Mouse (Mus musculus) ovary, adult 18-20 months (tissue): ENCODE measurements around the gene Zfp2.

Experiments used
- DNase-seq: peaks from one replicate; pipeline ENCODE4 v3.0.0; 2022; ENCODE audit warnings: low spot score, mixed read lengths

Gene Zfp2

DNA sequence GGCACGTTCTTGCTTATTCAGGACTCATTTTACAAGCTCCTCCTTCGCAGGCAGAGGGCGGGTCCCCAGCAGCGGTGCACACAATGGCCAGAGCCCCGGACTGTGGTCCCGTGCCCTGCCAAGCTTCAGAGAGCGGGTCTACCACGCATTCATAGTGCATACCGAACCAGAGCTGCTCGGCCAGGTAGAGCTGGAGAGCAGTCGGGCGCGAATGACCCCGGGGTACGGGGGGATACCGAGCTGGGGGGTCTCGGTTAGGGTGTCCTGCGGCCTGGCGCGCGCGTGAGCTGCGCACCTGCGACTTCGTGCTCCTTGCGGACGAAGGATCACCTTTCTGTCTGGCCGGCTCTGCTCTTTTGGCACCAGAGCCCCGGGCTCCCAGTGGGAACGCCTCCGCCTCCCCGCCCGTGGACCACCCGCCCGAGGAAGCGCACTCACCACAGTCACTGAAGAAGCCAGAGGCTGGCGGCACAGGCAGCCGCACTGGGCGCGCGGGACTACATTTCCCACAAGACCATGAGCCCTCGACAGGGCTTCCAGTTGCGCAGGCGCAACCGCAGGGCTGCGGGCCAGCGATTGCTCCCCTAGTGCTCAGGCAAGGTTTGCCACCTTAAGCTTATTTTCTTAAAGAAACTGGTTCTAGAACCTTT is at the start of gene Zfp2:
Zfp2 (minus strand) TSS at position 495 of the 650 bp plus-strand sequence.
- DNase-seq = peak; percentile 87

DNA sequence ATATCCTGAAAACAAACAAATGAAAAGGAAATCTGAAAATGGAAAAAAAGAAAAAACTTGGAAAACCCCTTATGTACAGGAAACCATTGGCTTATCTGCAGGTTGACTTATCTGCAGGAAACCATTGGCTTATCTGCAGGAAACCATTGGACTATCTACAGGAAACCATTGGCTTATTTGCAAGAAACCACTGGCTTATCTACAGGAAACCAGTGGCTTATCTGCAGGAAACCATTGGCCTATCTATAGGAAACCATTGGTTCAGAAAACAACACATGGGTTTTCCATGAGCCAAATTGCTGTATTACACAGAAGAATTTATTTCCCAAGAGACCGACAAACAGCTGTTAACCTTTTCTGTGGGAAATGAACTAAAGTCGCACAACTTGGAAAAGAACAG is 48.9 kb upstream of the Zfp2 start:
- no peak for DNase-seq

DNA sequence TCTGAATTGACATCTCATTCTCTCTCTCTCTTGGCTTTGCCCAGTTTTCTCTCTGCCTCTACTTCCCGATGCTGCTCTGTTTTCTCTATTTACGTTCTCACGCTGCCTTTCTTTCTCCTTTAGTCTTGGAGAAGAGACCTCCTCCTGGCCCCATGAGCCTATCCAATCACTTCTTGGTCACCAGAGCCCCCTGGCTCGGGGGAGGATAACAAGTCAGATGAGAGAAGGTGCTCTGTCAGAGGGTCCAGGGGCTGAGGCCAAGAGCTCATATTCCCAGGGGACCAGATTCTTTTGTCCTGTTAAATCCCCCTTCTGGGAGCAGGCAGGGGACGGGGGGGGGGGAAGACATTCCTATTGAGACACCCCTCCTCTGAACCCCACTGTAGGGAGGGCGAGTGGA is 37.7 kb upstream of the Zfp2 start, which contains the start of gene Prop1:
Prop1 (minus strand) TSS at position 101 of the 400 bp plus-strand sequence.
- DNase-seq = no peak

DNA sequence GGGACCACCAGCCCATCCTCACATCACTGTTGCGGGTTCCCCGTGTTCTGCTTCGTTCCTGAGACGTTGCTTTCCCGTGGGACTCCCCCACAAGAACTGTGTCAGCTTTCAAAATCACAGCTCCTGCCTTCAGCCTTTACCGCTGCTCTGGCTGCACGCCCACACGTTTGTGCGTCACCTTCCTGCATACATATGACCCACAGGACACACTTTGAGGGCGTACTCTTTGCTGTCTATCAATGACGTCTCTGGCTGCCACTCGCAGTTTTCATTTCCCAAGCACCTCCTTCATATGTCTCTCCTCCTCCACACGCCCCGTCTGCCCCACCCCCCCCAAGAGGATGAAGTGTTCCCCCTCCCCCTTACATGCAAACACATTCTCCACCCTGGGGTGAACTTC is 36.3 kb upstream of the Zfp2 start:
- no peak for DNase-seq

DNA sequence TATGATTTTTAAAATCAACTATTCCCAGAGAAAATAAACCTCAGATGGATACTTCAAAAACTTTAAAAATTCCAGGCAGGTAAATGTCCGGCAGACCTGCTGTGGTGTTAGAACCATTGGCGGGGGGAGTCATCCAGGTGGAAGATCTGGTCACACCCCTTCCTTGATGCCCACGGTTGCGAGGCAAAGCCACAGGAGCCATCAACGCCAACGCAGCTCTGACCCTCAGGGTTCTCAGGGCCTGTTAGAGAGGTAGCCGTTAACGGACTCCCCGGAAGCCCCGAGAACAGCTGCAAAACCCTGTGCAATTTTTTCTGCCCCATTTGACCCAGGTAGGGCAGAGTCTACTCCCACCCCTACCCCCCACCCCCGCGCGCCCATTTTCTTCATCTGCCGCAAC is 27.5 kb upstream of the Zfp2 start, which contains the start of gene 4933414I15Rik:
4933414I15Rik (minus strand) TSS at position 260 of the 400 bp plus-strand sequence.
- no peak for DNase-seq

DNA sequence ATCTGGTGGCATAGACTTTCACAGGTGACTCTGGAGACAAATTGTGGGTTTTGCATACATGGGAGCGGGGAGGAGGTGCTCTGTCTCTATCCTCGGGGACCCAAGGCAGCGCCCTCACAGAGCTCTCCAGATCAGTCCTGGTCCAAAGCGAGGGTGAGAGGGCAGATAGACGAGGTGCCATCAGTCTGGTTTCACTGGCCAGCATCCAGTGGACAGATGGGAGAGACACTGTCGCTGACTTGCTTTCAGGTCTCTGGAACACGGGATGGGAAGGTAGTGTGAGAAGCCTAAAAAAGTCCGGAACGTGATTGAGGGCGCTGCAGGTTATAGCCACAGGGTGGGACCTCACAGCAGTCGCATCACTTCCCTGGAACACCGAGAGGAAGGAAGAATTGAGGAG is 26.4 kb upstream of the Zfp2 start:
- DNase-seq = no peak

DNA sequence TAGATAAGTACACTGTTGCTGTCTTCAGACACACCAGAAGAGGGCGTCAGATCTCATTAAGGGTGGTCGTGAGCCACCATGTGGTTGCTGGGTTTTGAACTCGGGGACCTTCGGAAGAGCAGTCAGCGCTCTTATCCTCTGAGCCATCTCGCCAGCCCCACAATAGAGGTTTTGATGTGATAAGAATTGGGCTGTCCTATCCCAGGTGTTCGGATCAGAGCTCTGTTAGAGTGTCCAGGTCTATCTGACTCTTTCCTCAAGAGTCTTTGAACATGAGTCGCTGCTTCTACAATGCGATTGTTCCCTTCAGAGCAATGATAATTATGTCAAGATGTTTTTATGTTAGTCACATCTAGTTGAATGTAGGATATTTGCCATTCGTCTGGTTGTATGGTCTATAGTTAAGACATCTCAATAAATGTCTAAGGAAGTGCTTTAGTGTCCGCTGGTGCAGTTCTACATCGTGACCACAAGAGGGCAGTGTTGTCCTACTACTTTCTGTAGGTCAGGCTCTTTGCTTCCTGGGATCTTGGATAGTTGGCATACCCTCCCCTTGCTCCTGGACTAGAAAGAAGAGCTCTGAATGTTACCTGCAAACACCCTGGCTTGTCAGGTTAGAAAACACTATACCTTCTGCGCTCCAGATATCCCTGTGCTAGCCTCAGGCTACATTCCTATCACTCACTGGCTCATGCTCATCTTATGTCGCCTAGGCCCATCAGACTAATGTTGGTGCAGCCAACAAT is 23.8 kb upstream of the Zfp2 start:
- DNase-seq = no peak

DNA sequence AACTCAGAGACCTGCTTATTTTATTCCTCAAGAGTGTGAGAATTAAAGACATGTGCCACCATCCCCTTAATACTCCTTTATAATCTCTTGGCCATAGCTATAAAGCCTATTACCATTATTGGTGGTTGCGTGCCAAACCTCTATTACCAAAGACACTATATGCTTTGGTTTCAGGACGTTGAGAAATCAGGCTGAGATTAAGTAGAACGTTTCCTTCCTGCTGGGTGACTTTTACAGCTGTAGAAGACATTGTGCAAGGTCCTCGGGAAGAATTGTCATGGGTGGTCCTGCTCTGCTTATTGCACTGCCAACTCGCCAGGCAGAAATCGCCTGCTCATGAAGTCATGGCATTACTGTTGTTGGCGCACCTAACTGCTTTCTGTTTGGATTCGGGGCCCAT is 22.5 kb upstream of the Zfp2 start:
- no peak for DNase-seq

DNA sequence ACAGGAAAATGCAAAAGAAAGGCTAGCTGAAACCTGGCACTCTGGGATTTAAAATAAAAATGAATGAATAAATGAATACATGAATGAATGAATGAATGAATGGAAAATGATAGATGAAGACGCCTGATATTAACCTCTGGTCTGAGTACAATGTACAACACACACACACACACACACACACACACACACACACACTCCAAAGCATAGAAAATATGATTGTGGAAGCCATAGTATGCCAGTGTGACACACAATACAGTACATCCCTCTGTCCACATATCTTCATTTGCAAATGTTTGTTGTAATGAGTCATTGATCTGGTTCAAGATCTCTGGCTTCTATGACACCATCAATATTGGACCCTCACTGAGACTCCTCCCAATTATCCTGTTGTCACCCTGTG is 16.1 kb upstream of the Zfp2 start:
- no peak for DNase-seq

DNA sequence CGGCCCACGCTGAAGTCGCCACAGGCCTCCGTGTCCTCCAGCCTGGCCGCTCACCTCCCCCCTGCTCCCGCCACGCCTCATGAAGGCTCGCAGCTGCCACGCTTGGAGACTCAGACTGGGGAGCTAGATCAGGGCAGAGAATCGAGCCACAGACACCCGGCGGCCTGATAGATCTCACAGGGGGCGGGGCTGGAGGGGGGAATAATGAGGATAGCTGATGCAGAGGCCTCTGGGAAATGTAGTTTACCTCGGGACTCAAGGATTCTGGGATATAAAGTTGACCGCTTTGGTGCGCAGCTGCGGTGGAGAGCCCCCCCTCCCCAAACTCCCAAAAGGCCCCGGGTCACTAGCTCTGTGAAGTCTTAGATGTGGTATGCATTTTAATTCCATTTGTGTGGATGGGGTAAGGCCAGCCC is 15.5 kb upstream of the Zfp2 start, which contains the start of gene Zfp354b:
Zfp354b (minus strand) TSS at position 183 of the 416 bp plus-strand sequence.
- DNase-seq = peak; percentile 74

DNA sequence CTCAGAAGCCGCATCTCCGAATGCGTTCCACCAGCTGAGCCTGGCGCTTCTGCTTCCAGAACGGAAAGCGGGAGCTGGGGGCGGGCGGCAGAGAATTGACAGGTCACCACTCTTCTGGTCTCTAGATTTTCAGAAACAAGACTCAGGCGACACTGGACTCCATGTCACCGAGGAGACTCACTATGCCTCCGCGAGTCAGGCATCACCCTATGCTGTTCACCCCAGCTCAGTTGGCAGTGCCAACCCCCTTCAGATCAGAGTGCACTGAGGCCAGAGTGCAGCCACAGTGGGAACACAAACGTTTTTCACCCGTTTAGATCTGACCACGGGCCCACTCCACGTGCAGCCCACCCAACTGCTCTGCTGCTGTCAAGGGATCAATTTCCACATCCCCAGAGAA is 15.1 kb upstream of the Zfp2 start:
- no peak for DNase-seq

DNA sequence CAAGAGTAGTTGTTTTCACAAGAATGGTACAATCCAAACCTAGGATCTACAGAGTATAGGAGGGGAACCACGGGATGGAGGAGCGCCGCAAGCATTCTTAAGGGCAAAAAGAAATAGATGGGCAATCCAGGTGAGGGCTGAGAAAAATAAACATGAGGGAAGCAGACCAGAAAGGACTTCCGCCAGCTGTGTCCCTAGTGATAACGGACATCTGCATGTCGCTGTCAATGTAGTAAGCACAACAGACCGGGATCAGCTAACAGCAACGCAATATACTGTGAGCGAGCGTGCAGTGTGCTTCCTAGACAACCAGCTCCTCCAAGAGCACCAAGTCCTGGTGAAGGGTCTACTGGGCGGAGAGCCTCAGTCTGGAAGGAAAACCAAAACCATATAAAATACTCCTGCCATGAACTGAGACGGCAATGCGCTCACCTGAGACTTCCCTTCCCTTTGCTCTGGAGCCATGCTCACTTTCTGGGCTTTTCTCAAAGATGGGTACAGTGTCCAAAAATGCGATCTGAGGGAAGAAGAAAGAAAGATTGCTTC is 14.6 kb upstream of the Zfp2 start:
- DNase-seq = no peak

DNA sequence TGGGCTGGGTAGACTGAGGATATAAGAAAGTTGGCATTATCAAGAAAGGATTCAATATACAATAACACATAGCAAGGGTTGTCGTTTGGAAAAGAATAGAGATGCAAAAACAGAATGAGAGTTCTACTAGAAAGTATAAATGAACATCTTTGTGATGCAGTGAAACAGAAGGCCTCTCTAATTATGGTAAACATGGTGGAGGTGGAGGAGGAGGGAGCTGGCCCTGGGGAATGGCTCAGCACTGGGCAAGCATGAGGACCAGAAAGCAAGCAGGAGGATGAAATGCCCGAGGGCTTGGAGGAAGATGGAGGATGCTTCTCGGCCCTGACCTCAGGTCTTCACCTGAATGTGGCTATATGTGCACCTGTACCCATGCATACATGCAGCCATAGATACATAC is 1.5 kb downstream of the Zfp2 start:
- DNase-seq = no peak

DNA sequence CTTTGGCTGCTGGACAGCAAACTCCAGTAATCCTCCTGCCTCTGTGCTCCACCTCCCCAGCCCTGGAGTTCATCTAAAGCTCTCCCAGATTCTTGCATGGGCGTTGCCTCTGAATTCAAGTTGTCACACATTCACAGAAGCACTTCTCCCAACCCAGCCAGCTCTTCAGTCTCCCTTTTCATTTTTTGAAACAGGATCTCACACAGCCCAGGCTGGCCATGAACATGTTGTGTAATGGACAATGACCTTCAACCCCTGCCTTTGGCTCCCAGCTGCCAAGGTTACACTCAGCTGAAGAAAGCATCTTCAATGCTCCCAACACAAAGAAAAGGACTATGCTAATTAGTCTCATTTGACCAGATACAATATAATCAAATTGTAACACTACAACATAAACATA is 2.7 kb downstream of the Zfp2 start:
- DNase-seq = no peak

DNA sequence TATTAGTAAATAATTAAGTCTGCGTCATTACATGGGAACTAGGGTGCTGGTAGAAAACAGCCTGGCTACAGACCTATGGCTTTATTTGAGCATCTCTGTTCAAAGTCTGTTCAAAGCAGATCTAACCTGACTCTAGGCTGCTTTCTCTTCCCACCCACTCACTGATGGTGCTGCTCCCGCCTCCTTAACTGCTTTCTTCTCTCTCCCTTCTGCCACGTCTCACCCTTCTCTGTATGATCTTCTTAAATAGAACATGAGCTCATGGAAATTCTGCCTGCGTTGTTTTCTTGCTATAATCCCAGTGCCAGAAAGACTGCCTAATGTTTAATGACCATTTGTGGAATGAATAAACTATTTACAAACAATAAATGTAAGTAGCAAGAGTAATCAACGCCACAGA is 7.8 kb downstream of the Zfp2 start:
- no peak for DNase-seq

DNA sequence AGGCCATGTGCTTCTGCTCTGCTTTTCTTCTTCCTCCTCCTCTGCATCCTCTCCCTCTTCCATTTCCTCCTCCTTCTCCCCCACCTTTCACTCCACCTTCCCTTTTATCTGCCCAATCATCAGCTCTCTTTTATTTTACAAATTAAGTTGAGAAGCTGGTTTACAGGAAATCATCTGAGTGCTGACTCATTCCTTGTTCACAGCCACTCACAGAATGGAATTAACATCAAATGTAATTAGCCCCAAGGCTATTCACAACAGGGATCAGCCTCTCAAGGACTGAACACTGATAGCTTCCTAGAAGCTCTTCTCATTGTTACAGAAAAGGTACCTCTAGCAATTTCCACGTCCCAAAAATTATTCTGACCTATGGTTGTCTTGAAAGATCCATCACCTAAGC is 18.6 kb downstream of the Zfp2 start:
- no peak for DNase-seq

DNA sequence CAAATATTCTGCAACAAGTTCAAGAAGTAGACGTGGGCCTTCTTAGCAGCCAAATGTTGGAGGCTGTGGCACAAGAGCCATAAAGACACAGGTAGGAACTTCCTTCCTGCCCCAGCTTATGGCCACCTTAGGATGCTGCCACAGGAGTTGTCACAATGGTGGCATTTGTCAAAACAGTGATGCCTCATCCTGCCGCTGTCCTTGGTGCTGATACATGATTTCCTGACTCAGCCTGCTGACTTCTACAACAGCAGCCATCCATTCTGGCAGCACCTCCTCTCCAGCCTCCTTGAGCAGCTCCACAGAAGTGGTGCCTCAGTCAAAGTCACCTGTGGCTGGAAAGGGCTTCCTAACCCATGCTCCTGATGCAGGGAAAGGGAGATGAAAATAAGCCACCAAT is 23.5 kb downstream of the Zfp2 start:
- no peak for DNase-seq

DNA sequence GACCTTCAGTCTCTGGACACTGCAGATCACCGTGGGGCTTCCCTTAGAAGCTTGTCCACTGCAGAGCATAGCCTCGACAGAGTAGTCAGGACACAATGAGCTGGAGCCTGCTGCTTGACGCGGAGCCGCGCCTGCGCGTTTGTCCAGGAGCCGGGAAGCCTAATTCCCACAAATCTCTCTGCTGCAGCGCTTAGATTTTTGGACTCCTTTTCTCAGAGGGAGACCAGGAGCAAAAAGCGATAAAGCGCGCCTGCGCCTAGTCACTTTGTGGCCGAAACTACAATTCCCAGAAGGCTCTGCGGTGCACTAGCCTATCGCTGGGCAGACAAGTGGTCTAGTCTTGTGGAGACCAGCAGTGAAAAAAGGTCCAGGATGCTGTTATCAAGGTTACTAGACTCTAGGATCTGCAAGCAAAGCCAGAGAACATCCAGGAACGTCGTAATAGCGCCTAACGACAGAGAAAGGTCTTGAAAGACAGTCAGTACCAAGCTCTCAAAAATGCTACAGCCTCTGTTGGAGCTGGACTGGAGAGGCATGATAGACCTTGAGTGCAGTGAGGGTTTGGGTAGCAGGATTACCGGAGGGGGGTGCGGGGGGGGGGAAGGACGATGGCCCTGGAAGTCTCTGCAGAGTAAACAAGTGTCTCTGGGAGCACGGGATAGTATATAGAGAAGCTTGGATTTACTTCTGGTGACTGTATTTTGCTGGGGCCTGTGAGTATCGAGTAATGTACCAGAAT is 28.4 kb downstream of the Zfp2 start, which contains the start of gene Zfp454:
Zfp454 (minus strand) TSS at position 262 of the 739 bp plus-strand sequence.
- peak; percentile 87 for DNase-seq

DNA sequence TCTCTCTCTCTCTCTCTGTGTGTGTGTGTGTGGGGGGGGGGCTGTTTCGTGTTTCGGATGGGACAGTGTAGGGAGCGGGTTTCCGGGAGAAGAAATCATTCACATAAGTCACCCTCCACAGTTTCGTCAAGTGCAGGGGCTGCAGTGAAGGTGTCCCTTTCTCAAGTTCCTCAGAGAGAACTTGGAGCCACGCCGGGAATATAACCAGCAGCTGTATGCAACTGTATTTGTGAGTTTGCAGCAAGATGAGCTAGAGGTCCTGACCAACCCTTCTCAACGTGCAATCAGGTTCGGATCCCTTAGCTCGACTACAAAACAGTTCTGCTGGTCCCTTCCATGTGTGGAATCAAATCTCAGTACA is 29.1 kb downstream of the Zfp2 start:
- no peak for DNase-seq

DNA sequence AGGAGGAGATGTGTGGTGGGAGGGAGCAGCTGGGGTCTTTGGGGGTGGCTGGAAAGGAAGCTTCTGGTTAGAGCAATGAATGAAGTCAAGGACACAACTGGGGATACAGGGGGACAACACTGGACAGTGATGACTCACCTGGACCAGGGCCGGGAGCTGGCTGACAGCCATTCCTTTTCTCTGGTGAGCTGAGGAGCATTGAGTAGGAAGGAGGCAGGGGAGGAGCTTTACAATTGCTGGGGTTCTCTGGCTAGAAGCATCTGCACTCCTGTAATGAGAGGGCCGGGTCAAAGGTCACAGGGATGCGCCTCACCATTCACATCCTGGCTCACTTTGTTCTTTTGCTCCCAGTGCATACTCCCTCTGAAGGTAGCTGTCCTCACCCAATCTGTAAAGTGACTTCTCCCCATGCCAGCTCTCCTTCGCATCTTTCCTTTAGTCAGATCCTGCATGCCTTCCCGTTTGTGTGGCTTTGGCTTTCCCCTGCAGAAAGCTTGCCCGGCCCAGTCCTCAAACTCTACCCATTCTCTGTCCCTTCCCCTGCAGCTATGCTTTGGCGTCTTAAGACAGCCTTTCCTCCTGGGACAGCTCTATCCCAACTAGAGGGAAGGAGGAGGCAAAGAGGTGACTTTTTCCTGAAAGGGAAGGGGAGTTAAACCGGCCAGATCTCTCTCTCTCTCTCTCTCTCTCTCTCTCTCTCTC is 29.6 kb downstream of the Zfp2 start:
- peak; percentile 6 for DNase-seq

DNA sequence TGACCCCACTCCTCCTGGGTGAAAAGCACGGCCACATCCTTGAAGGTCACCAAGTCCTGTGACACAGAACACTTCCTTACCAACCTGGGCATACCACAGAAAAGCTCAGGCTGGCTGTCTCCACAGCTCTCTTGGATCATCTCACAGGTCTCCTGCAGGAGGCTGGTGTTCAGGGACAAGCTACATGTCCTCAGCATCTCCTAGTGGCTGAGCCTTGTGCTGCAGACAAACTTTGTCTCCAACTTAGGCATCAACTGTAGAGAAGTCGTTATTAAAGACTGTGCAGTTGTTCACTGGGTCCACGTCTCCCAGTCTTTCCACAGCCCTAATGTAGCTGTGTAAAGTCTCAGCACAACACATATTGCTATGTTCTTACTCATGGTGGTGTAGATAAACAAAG is 32.2 kb downstream of the Zfp2 start:
- DNase-seq = no peak

DNA sequence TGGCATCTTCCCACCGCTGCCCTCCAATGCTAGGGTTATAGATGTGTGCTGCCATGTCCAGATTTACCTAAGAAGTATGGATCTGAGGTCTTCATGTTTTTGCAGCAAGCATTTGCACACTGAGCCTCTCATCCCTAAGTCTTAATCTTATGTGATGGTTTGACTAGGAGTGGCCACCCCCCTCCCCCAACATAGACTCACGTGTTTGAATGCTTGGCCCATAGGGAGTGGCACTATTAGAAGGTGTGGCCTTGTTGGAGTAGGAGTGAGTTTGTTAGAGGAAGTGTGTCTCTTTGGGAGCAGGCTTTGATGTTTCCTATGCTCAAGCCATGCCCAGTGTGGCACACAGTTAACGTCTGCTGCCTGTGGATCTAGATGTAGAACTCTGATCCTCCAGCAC is 37.3 kb downstream of the Zfp2 start:
- no peak for DNase-seq
